Mouse (Mus musculus): ENCODE results near the gene S100a3.

The S100a3 gene

DNA sequence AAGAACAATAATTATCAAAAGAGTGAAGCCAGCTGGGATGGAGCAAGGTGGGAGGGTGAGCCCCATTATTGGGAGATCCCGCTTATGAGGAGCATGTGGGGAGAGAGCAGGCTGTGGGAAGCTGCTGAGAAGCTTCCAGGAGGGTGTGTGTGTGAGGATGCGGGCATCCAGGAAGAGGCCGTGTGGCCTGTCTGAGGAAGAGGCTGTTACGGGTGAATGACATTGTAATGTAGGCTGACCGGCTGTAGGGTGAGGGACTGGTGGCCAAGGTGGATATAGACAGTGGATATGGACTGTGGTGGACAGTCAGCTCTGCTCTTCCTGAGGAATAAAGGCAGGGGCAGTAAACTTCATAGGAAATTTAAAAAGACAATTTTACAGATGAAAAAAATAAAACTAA is 65.1 kb downstream of the S100a3 start:
- no peak for DNase-seq (ENCODE audit: low spot score in 2 of 2)

- no peak for DNase-seq (ENCODE audit: low spot score in 2 of 2)
These were observed 66.1 kb downstream of the S100a3 start for GRCm38 (mm10) chr3:90626266-90627021.

DNA sequence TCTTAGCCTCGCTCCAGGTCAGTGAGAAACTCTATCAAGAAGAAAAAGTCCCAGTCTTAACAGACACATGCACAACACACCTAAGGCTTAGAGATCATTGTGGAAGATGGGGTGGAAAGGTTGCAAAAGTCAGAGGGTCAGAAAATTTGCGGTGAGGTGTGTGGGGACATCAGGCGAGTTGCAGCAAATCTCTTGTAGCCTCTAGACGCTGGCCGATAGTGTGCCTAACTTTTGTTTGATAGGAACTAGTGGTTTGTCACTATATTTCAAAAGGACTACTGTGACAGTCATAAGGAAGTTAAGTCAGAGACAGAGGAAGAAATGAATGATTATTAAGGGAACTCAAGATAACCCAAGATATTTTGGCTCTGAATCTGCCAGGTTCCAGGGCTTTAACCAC is 67.0 kb downstream of the S100a3 start:
- no peak for DNase-seq (ENCODE audit: low spot score in 2 of 2)

DNA sequence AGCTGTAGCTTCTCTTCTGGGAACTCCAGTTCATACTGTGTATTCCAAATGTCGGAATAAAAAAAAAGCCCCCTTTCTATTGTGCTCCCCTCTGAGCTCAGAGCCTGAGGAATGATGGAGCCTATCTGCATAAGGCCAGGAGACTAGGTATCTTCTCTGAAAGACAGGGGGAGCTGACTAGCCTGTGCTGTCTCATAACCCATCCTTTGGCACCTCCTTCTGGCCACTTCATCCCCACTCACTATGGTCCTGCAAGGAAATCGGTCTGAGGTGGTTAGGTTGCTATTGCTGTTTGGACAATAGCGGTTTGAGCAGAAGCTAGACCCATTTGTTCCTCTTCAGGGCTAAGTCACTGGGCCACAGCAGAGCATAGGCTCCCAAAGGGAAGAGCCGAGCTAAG is 67.4 kb downstream of the S100a3 start:
- DNase-seq (ENCODE audit: low spot score in 2 of 2): no peak

DNA sequence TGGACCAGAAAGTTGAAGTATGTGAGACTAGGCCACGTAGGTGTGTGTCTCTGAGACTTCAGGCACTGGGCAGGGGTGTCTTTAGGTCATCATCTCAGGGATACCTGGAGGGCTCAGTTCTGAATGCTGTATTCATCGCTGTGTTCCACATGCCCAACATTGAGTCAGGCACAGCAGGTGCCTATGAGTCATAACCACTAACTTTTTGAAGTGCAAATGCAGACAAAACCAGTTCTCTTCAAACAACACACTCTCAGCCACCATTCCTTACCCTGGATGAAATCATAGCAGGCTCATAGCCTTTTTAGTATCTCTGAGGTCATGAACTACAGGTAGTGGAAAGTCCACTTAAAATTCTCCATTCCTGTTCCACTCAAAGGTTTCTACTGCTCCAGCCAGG is 68.9 kb downstream of the S100a3 start:
- no peak for DNase-seq (ENCODE audit: low spot score in 2 of 2)

DNA sequence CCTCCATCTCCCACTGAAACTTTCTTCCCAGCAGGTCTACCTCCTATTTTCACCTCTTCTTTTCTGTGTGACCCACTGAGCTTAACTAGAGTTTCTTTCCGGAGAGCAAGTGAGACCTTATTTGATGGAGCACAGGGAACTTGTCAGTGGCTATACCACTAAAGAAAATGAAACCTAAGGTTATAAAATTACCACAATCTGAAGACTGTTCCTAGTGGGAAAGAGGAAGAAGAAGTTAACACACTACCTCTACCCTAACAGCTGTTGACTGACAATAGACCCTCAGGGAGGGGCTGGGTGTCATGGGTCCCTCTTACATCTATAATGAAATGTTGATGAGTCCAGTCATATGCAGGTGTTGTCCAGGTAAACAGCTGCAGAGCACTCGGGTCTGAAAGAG is 71.6 kb downstream of the S100a3 start:
- no peak for DNase-seq (ENCODE audit: low spot score in 2 of 2)

- no peak for DNase-seq (ENCODE audit: low spot score in 2 of 2)
These were observed 78.3 kb downstream of the S100a3 start for GRCm38 (mm10) chr3:90638511-90639275.

- DNase-seq (ENCODE audit: low spot score in 2 of 2): no peak
These were observed 79.3 kb downstream of the S100a3 start for GRCm38 (mm10) chr3:90639511-90640154.

DNA sequence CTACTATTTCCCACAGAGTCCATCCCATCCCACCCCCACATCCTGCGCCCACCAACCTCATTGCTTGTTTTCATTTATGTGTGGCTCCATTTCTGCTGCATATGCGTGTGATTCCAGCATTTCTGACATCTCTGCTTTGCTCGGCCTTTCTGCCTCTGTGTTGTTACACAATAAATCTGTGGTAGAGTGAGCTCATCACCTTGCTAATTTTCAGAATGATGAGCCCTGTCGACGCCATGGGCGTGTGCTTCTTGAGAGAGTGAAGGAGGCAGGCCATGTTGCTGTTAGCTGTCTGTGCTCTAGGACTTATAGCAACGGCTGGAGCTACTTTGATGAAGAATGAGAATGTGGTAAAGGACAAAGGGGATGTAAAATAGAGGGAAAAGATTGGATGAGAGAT is 80.6 kb downstream of the S100a3 start:
- DNase-seq (ENCODE audit: low spot score in 2 of 2): no peak

GRCm38 (mm10) chr3:90644220-90644619 is 83.8 kb downstream of the S100a3 start:
- peak; percentile 31 to 37 for DNase-seq (ENCODE audit: low spot score in 2 of 2)

- DNase-seq (ENCODE audit: low spot score in 2 of 2): no peak
These were observed 86.9 kb downstream of the S100a3 start for GRCm38 (mm10) chr3:90647291-90647690.

DNA sequence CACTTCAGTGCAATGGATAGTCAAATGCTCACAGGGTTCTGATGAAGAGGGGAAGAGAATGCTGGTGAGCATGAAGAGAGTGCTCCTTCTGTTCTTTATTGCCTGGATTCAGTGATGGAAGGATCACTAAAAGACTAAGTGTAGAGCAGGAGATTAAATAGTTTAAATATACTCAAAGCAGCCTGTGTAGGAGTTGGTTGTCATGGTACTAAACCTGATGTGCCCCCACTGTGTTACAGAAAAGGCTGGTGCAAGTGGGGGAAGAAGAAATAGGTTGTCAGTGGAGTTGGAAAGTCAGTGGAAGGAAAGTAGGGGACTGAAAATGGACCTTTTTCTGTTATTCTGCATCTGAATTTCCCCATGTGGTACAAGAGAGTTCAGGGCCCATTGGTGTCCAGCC is 88.6 kb downstream of the S100a3 start:
- peak in 1 of 2 experiments; percentile 33 for DNase-seq (ENCODE audit: low spot score in 2 of 2)

DNA sequence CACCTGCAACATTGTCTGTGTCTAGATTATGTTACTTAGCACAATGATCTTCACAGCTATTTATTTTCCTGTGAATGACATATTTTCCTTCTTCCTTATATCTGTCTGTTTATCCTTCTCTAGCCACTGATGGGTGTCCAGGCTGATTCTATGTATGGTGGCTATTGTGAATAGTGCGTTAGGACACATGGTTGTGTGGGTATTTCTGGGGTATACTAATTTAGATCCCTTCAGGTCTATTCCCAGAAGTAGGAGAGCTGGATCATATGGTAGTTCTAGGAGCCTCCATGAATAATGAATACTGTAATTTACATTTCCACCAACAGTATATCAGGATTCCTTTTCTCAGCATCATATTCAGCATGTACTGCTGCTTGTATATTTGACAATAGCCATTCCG is 89.5 kb downstream of the S100a3 start:
- DNase-seq (ENCODE audit: low spot score in 2 of 2): peak in 1 of 2 experiments; percentile 20
